Mouse (Mus musculus): Measurements from ENCODE around the gene Ccdc82. TPM values are rescaled to one million over a fixed set of nuclear protein-coding genes. Genes with fewer than 3 reads are reported as not detected.

Ccdc82 gene
- total RNA-seq, 2 experiments from 2014 or later = 18.7 to 20.2 TPM

Other genes with a start within 250 kb of the Ccdc82 start
- gene Jrkl, start 1.1 kb upstream of the Ccdc82 start, total RNA-seq (2021) = 1 to 10 TPM; 8.6 to 9.9 TPM
- 1 to 10 TPM; 6.1 to 6.6 TPM for gene Maml2, start 51.0 kb downstream of the Ccdc82 start, total RNA-seq (2021)
- not detected for gene Gm17571, start 199.8 kb downstream of the Ccdc82 start, total RNA-seq (2021)

Data from left cerebral cortex, adult 18-20 months (tissue).